Mouse (Mus musculus) frontal cortex, postnatal 14 days (tissue): Measurements from ENCODE around the gene Dock6.

ENCODE experiments used
- DNase-seq, 2 experiments: peaks; one replicate each; pipeline ENCODE4 v3.0.0; 2022; ENCODE audit warnings: low spot score in 2 of 2

The Dock6 gene

GRCm38 (mm10) chr9:21847425-21847824 is 5.0 kb downstream of the Dock6 start:
- DNase-seq = no peak

- DNase-seq = no peak
These were observed 5.6 kb downstream of the Dock6 start for GRCm38 (mm10) chr9:21846755-21847341.

GRCm38 (mm10) chr9:21845381-21846080 is 6.9 kb downstream of the Dock6 start:
- DNase-seq = no peak

GRCm38 (mm10) chr9:21843086-21843485 is 9.3 kb downstream of the Dock6 start:
- no peak for DNase-seq

GRCm38 (mm10) chr9:21842391-21842790 is 10.0 kb downstream of the Dock6 start:
- DNase-seq = no peak

- no peak for DNase-seq
These were observed 11.1 kb downstream of the Dock6 start for GRCm38 (mm10) chr9:21841340-21841739.

GRCm38 (mm10) chr9:21840115-21840787 is 12.2 kb downstream of the Dock6 start:
- DNase-seq = no peak

- DNase-seq = no peak
These were observed 14.7 kb downstream of the Dock6 start for GRCm38 (mm10) chr9:21837690-21838089.

- DNase-seq = no peak
These were observed 17.1 kb downstream of the Dock6 start, which contains the start of gene Angptl8 for GRCm38 (mm10) chr9:21835258-21835912. TSS of gene Angptl8 (plus strand) at chr9:21835510.

GRCm38 (mm10) chr9:21831558-21832240 is 20.7 kb downstream of the Dock6 start:
- DNase-seq = no peak

- DNase-seq = no peak
These were observed 21.5 kb downstream of the Dock6 start for GRCm38 (mm10) chr9:21830936-21831335.

- DNase-seq = no peak
These were observed 22.0 kb downstream of the Dock6 start for GRCm38 (mm10) chr9:21830461-21830850.

GRCm38 (mm10) chr9:21829834-21830460 is 22.5 kb downstream of the Dock6 start:
- no peak for DNase-seq

- DNase-seq = no peak
These were observed 28.1 kb downstream of the Dock6 start for GRCm38 (mm10) chr9:21824366-21824765.

- no peak for DNase-seq
These were observed 28.5 kb downstream of the Dock6 start for GRCm38 (mm10) chr9:21823957-21824356.

GRCm38 (mm10) chr9:21822686-21823085 is 29.7 kb downstream of the Dock6 start:
- no peak for DNase-seq

GRCm38 (mm10) chr9:21820183-21820582 is 32.3 kb downstream of the Dock6 start:
- DNase-seq = no peak

- no peak for DNase-seq
These were observed 33.2 kb downstream of the Dock6 start for GRCm38 (mm10) chr9:21819181-21819729.

GRCm38 (mm10) chr9:21818561-21818960 is 33.9 kb downstream of the Dock6 start:
- DNase-seq = no peak

GRCm38 (mm10) chr9:21818125-21818524 is 34.3 kb downstream of the Dock6 start:
- DNase-seq = no peak

- DNase-seq = no peak
These were observed 35.6 kb downstream of the Dock6 start for GRCm38 (mm10) chr9:21816716-21817305.
